Mouse (Mus musculus) neural tube, embryonic 14.5 days (tissue): ENCODE measurements around the gene Tmem189. TPM values are rescaled to one million over a fixed set of nuclear protein-coding genes. Genes with fewer than 3 reads are reported as not detected.

ENCODE experiments used
- ATAC-seq: fragments of 200-750 bp; cut with Nextera tagmentation; 2 replicates; pipeline ENCODE4 v1.8.0; 2017; ENCODE audit warnings: low read depth, mild to moderate bottlenecking, moderate TSS enrichment, moderate library complexity
- H3K27ac ChIP-seq: fragments of 300-500 bp; sonication (generic); 2 replicates; pipeline ENCODE4 v1.5.1; 2014; ENCODE audit warnings: low read depth, mild to moderate bottlenecking, control low read depth, low read length, moderate library complexity, mixed read lengths
- H3K27me3 ChIP-seq: fragments of 300-500 bp; sonication (generic); 2 replicates; pipeline ENCODE4 v1.6.1; 2014; ENCODE audit warnings: low read length; ENCODE audit not compliant: control insufficient read depth, insufficient read depth
- H3K36me3 ChIP-seq: fragments of 300-500 bp; sonication (generic); 2 replicates; pipeline ENCODE4 v1.6.1; 2014; ENCODE audit warnings: low read length, mixed read lengths; ENCODE audit not compliant: control insufficient read depth, insufficient read depth
- H3K4me1 ChIP-seq: fragments of 300-500 bp; sonication (generic); 2 replicates; pipeline ENCODE4 v1.6.1; 2014; ENCODE audit warnings: low read length; ENCODE audit not compliant: control insufficient read depth, insufficient read depth
- H3K4me2 ChIP-seq: fragments of 300-500 bp; sonication (generic); 2 replicates; pipeline ENCODE4 v1.6.1; 2014; ENCODE audit warnings: mild to moderate bottlenecking, low read depth, low read length, control low read depth
- H3K4me3 ChIP-seq: fragments of 300-500 bp; sonication (generic); 2 replicates; pipeline ENCODE4 v1.5.1; 2014; ENCODE audit warnings: low read depth, low read length, control low read depth, mixed read lengths
- H3K9ac ChIP-seq: fragments of 300-500 bp; sonication (generic); replicated peaks from 2 replicates; pipeline ENCODE4 v1.6.1; 2014; ENCODE audit warnings: low read depth, mild to moderate bottlenecking, control low read depth, low read length, mixed read lengths
- H3K9me3 ChIP-seq: fragments of 300-500 bp; sonication (generic); 2 replicates; pipeline ENCODE4 v1.6.1; 2016; ENCODE audit warnings: low read length; ENCODE audit not compliant: control insufficient read depth
- WGBS: fragments of 180-500 bp; shearing (Covaris S2); extraction: QIAGEN DNeasy Blood & Tissue Kit; methylation state at CpG from one replicate; pipeline ENCODE4 v1.1.7; 2014; 5-methylcytosine and 5-hydroxymethylcytosine counted together
- polyA plus RNA-seq: library from polyadenylated mRNA; unstranded; fragments of >200 nt; fragmentation: Nextera tagmentation; extraction: Ambion mirVana; gene quantifications from 2 replicates; pipeline ENCODE4 v1.2.1, GENCODE M21; 2014

The Tmem189 gene
- polyA plus RNA-seq, 1 experiment from 2014 or later, result 35.1 TPM

DNA sequence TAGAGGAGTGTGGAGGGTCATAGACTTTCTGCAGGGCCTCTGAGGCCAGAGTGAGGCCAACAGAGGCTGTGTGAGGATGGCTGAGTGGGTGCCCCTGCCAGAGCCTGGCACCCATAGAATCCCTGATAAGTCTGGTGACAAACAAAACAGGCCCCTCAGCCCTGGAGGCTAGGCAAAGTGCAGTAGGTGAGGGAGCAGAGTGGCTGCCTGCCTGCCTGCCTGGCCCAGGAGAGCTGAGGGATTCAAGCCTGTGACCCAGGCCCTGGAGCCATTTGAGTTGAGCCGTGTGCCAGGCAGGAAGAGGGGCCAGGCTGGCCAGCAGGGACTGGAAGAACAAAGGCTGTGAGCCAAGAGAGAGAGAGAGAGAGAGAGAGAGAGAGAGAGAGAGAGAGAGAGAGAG, 4.6 kb upstream of the Tmem189 start:
- no peak for ATAC-seq
- H3K36me3 ChIP-seq, result no peaks in the 10 kb centered on the region
- H3K27me3 ChIP-seq, result peaks cover 22% of the 10 kb centered on the region
- H3K27ac ChIP-seq, result no peak overlapping the region
- WGBS, result 50% methylated on average over 1 of the region's 1 CpGs
- H3K4me1 ChIP-seq, result peaks cover 6% of the 10 kb centered on the region; the same call in 1 of the 2 replicates
- no peak overlapping the region for H3K4me2 ChIP-seq
- H3K9ac ChIP-seq, result no peak overlapping the region
- H3K9me3 ChIP-seq, result peaks cover 2% of the 10 kb centered on the region; the same call in 1 of the 2 replicates
- no peak overlapping the region for H3K4me3 ChIP-seq

DNA sequence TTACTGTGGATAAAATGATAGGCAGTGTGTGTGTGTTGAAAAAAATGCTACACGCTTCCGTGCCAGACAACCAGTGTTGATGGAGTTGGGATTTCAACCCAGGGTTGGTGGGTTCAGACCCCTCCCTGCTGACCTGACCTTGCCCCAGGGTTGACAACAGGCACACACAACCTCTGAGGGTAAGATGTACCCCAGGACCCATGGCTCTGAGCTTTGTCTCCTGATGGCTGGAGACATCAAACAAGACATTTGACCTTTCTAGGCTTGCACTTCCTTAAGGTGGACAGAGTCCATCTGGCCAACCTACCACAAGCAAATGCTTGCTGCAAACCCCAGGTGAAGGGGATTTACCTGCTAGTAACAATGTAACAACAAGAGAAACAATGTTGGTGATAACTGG, 3.9 kb upstream of the Tmem189 start:
- Histone ChIP-seq H3K9ac (no peak overlapping the region), H3K27me3 (peaks cover 28% of the 10 kb centered on the region), H3K4me1 (peaks cover 8% of the 10 kb centered on the region; the same call in 1 of the 2 replicates), H3K36me3 (no peaks in the 10 kb centered on the region), H3K4me3 (no peak overlapping the region), H3K9me3 (peaks cover 2% of the 10 kb centered on the region; the same call in 1 of the 2 replicates), H3K4me2 (no peak overlapping the region), H3K27ac (no peak overlapping the region)
- 97% methylated on average over 2 of the region's 2 CpGs for WGBS
- ATAC-seq, result no peak

DNA sequence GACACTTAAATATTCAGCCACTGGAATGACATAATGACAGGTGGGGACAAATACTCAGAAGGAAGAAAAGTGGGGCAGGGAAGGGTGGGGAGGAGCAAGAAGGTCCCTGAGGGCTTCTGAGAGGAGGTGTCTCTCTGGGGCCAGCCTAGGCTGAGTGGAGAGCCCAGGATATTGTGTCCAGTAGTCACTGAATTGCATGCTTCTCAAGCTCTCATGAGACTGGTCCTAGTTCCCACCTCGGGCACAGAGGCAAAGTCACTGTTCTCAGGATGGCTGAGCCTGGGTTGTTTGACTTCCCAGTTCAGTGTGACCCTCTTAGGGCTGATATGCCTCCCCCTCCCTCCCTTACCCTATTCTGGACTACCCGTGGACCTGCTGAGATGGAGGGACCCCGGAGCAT, 3.2 kb upstream of the Tmem189 start:
- H3K9ac ChIP-seq, result no peak overlapping the region
- WGBS, result 70% methylated on average over 3 of the region's 3 CpGs
- peaks cover 32% of the 10 kb centered on the region for H3K27me3 ChIP-seq
- peaks cover 2% of the 10 kb centered on the region; the same call in 1 of the 2 replicates for H3K9me3 ChIP-seq
- H3K4me3 ChIP-seq, result no peak overlapping the region
- no peak for ATAC-seq
- H3K4me1 ChIP-seq, result peaks cover 8% of the 10 kb centered on the region; the same call in 1 of the 2 replicates
- H3K4me2 ChIP-seq, result no peak overlapping the region
- H3K36me3 ChIP-seq, result no peaks in the 10 kb centered on the region
- H3K27ac ChIP-seq, result no peak overlapping the region

DNA sequence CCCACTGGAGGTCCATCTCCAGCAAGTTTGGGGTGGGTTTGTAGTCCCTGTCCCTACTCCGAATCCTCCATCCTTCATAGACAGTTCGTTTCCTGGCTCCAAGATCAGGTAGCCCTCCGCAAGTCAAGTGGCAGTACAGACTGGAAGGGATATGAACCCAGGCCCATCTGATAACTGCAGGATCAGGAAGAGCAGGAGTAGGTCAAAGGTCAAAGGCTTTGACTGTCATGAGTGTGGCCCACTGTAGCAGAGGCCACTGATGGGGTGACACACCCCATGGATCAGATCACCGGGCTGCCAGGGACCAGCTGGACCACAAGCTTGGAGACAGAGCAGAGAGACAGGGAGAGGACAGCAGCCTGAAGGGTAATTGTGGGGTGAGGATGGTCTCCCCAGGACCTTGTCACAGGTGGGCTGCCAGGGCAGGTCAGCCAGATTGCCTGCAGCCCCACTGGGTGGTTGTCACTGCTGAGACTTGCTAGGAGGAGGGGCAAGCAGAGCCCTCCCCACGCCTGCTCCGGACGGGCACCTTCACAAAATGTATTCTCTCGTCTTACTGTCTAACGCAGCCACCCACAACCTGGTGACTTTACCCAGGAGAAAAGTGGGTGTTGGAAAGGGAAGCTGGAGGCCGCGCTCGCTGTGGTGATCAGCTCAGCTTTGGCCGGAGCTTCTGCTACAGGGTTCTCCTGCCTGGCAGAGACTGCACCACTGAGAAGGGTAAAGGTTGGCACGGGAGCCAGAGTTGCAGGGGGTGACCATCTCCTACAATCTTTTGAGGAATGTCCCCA, 2.4 kb upstream of the Tmem189 start:
- no peak overlapping the region for H3K4me3 ChIP-seq
- peaks cover 35% of the 10 kb centered on the region for H3K27me3 ChIP-seq
- H3K9me3 ChIP-seq, result peaks cover 2% of the 10 kb centered on the region; the same call in 1 of the 2 replicates
- H3K9ac ChIP-seq, result no peak overlapping the region
- no peak overlapping the region for H3K27ac ChIP-seq
- 85% methylated on average over 14 of the region's 14 CpGs for WGBS
- H3K4me1 ChIP-seq, result peaks cover 8% of the 10 kb centered on the region; the same call in 1 of the 2 replicates
- ATAC-seq, result no peak
- H3K36me3 ChIP-seq, result no peaks in the 10 kb centered on the region
- no peak overlapping the region for H3K4me2 ChIP-seq

DNA sequence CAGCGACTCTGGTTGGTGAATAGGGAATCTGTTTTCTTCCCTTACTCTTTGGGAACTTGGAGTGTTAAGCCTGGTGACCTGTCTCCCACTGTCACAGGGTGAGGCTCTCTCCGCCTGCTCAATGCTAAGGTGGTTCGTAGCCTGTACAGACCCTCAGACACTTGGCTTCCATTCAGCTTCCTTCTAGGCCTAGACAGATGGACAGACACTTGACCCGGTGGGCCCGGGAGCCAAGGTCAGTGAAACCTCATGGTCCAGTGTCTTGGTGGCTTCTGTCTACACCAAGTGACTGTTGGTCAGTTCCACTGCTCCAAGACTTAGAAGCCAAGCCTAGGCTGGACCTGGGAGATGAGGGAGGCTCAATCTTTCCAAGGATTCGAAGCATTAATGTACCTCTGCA, 1.8 kb upstream of the Tmem189 start:
- no peaks in the 10 kb centered on the region for H3K36me3 ChIP-seq
- H3K27ac ChIP-seq, result no peak overlapping the region
- peaks cover 2% of the 10 kb centered on the region; the same call in 1 of the 2 replicates for H3K9me3 ChIP-seq
- no peak overlapping the region for H3K9ac ChIP-seq
- H3K4me2 ChIP-seq, result no peak overlapping the region
- no peak overlapping the region for H3K4me3 ChIP-seq
- peaks cover 35% of the 10 kb centered on the region for H3K27me3 ChIP-seq
- no peak for ATAC-seq
- peaks cover 8% of the 10 kb centered on the region; the same call in 1 of the 2 replicates for H3K4me1 ChIP-seq
- WGBS, result 90% methylated on average over 6 of the region's 6 CpGs

DNA sequence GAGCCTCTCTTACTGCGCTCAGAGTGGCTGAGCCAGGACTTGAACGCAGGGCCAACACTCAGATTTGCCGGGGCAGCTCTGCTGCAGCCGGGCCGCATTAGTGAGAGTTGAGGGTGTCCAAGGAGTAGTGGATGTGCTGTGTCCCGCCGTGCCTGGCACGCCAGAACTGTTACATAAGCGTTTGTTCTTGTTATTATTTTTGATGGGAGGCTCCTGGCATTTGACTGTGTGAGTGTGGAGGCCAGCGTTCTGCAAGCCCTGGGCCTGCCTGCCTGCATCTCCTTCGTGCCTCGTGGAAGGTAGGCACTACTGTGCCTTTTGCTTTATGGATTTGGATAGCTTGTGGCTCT, 1.3 kb upstream of the Tmem189 start:
- H3K27me3 ChIP-seq, result peaks cover 35% of the 10 kb centered on the region
- no peak for ATAC-seq
- no peak overlapping the region for H3K9ac ChIP-seq
- no peaks in the 10 kb centered on the region for H3K36me3 ChIP-seq
- H3K27ac ChIP-seq, result no peak overlapping the region
- H3K4me3 ChIP-seq, result no peak overlapping the region
- peaks cover 2% of the 10 kb centered on the region; the same call in 1 of the 2 replicates for H3K9me3 ChIP-seq
- H3K4me1 ChIP-seq, result peaks cover 8% of the 10 kb centered on the region; the same call in 1 of the 2 replicates
- 88% methylated on average over 12 of the region's 12 CpGs for WGBS
- no peak overlapping the region for H3K4me2 ChIP-seq

DNA sequence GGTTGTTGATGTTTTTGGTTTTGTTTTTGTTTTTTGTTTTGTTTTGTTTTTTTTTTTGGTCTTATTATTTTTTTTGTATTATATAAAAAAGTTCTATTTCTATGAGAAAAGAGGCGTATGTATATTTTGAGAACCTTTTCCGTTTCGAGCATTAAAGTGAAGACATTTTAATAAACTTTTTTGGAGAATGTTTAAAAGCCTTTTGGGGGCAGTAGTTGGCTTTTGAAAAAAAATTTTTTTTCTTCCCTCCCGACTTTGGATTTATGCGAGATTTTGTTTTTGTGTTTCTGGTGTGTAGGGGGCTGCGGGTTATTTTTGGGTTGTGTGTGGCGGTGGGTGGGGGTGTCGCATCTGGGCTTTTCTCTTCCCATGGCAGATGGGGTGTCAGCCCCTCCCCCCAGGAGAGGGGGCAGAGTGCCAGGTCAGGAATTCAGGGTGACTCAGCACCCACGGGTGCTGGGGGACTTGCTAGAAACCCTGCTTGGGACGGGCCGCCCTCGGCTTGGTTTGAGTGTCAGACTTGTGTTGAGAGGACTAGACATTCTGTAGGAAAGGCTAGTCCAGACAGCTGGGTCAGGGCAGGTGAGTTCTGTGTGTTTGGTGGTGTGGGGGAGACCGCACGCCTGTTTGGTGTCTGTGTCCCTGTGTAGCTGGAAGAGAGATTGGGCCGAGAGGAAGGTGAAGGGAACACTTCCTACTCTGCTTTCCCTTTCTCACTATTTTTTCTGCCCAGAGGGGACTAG, 768 bp upstream of the Tmem189 start:
- Histone ChIP-seq H3K27ac (no peak overlapping the region), H3K4me2 (peak overlapping the region; percentile 78), H3K36me3 (no peaks in the 10 kb centered on the region), H3K9me3 (peaks cover 2% of the 10 kb centered on the region; the same call in 1 of the 2 replicates), H3K4me1 (peaks cover 8% of the 10 kb centered on the region; the same call in 1 of the 2 replicates), H3K9ac (no peak overlapping the region), H3K27me3 (peaks cover 35% of the 10 kb centered on the region), H3K4me3 (peak overlapping the region; percentile 59)
- 66% methylated on average over 15 of the region's 15 CpGs for WGBS
- no peak for ATAC-seq

DNA sequence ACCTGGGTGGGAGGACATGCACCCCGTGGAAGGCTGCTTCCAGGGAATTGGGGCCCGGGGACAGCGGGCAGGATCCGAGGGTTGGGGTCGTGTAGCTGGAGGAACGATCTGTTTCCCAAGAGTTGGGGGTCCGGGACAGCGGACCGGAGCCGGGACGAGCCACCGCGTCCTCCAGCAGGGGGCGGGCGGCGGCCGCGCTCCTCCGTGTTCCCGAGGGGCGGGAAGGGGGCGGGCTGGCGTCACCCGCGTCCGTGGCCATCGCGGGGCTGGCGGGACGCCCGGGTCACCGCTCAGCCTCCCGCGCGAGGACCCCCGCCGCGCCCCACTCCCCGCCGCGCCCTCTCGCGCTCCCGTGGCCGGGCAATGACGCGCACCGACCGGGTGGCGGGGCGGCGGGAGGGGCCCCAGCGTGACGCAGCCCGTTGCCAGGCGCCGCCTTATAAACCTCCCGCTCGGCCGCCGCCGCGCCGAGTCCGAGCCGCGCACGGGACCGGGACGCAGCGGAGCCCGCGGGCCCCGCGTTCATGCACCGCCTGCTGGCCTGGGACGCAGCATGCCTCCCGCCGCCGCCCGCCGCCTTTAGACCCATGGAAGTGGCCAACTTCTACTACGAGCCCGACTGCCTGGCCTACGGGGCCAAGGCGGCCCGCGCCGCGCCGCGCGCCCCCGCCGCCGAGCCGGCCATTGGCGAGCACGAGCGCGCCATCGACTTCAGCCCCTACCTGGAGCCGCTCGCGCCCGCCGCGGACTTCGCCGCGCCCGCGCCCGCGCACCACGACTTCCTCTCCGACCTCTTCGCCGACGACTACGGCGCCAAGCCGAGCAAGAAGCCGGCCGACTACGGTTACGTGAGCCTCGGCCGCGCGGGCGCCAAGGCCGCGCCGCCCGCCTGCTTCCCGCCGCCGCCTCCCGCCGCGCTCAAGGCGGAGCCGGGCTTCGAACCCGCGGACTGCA, 847 bp downstream of the Tmem189 start, which contains the start of gene Cebpb:
Gene Cebpb, plus strand, starts transcription at position 418 of the 954 bp plus-strand sequence.
- H3K4me2 ChIP-seq, result peak within 1 kb of the TSS; percentile 78
- H3K4me3 ChIP-seq, result peak within 1 kb of the TSS; percentile 59
- peak; percentile 60 for ATAC-seq
- H3K4me1 ChIP-seq, result peaks cover 8% of the 10 kb centered on the region; the same call in 1 of the 2 replicates
- peak within 1 kb of the TSS; percentile 57 for H3K9ac ChIP-seq
- H3K9me3 ChIP-seq, result no peaks in the 10 kb centered on the region
- H3K27me3 ChIP-seq, result peaks cover 35% of the 10 kb centered on the region
- 1% methylated on average over 101 of the region's 147 CpGs for WGBS
- H3K27ac ChIP-seq, result 0 out of 2 replicates have a peak within 1 kb of the TSS, but pooled peaks have one; percentile 10
- no peaks in the 10 kb centered on the region for H3K36me3 ChIP-seq
